Mouse (Mus musculus): ENCODE results near the gene Gm3776.
"Not testable (repeated sequence)": the region's sequence is repeated elsewhere in the genome, so short reads cannot be mapped to it uniquely, and the experiment has no call there.

The Gm3776 gene

DNA sequence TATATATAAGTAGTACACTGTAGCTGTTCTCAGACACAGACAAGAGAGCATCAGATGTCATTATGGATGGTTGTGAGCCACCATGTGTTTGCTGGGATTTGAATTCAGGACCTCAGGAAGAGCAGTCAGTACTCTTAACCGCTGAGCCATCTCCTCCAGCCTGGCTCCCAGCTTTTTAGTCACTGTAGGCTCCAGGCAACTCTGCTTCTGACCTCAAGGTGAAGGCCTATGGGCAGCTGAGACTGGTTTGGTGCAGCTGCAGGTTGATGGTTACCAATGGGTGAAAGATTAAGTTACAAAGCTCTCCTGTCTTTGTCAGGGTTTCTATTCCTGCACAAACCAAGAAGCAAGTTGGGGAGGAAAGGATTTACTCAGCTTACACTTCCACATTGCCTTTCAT lies 36.8 kb downstream of the Gm3776 start:
- not testable (repeated sequence) for DNase-seq

DNA sequence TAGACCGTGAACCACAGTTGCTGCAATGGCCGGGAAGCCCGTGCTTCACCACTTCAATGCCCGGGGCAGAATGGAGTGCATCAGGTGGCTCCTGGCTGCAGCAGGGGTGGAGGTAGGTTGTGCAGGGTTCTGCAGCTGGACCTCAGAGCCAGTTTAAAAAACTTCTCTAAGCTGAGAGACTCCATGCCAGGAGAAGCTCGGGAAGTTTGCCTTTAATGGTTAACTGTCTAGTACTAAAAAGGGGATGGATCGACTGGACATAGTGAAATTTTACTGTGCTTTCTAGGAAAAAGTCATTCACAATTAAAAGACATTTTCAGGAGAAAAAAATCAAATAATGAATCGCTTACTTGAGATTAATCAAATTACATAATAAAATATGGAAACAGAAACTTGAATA lies 37.9 kb downstream of the Gm3776 start:
- not testable (repeated sequence) for DNase-seq

DNA sequence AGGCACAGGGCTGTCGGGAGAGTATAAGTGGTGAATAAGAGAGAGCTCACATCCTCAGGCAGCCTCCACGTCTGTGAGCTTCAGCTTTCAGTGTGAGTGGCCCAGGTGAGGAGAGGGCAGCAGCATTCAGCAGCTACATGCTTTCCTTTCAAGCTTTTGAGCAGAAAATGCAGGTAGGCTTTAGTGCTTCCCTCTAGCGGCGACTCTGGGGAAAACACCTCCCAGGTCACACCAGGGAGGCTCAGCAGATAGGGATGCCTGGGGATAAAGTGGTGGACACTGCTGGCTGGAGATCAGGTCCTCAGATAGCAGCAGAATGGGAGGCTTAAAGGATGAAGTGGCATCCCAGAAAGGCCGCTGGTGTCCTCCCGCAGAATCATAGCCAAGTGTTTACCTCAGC lies 39.2 kb downstream of the Gm3776 start:
- DNase-seq = peak; percentile 46

DNA sequence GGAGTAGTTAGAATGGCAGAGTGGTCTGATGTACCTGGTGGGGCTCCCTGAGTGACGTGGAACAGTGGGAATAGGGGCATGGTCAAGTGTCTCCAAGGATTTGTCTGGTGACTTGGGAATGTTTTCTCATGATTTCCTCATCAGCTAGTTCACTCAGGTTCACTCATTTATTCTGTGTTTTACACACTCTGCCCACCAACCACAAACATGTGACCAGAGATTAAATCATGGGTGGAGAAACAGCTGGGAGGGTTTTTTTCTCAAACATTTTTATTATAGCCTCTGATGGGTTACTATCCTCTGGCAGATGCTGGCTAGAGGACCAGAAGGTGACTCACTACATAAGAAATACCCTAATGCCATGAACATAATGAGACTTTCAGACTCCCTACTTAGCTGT lies 41.3 kb downstream of the Gm3776 start:
- DNase-seq = no peak

DNA sequence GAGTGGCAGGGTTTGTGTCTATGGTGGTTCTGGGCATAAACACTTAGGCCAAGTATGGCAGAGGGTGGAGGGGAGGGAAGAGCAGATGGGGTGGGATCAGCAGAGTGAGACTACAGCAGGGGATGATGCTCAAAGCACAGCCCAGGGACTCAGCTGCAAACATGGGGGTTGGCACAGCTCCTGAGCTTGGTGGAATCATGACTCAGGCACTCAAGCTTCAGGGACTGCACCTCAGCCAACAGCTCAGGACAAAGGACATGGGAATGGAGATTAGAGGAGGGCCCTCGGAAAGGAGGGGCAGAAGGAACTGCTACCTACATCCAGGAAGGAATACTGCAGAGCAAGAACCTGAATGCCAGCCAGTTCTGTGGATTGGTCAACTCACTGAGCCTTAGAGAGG lies 42.2 kb downstream of the Gm3776 start:
- not testable (repeated sequence) for DNase-seq

DNA sequence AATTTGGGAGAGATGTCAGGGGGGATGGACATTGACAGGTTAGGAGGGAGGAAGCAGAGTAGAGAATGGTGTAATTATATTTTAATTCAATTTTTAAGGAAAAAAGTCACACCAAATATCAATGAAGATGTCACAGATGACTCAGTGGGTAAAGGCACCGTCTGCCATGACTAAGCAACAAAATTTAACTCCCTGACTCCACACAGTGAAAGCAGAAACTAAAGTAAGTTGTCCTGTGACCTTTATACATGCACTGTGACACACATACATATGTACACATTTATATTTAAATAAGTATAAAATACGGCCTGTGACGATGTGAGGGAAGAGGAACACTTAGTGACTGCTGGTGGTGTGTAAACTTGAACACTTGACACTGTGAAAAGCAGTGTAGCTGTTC lies 51.2 kb downstream of the Gm3776 start:
- DNase-seq = not testable (repeated sequence)

DNA sequence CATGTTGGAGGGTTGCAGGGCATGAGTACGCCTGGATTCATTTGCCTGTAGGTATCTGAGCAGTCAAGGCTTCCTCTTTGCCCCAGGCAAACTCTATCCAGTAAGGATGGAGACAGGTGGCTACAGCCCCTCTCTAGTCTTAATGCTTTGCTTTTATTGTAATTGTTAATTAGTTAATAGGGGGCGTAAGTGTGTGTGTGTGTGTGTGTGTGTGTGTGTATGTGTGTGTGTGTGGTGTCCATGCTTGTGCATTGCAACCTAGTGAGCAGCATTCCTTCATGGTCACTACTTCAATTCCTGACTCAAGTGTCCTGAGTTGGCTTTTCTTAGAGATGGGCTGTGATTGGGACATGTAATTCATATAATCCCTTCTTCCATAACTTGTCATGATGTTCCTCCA lies 57.8 kb downstream of the Gm3776 start, which contains the start of gene Omt2a:
Gene Omt2a (minus strand): TSS at position 101 of the 400 bp plus-strand sequence.
- DNase-seq = no peak
